Mouse (Mus musculus) telencephalon, adult 2 months (tissue): ENCODE results near the gene Csk.

Experiments
- DNase-seq: peaks from one replicate; pipeline ENCODE4 v3.0.0-alpha.2; 2011; ENCODE audit warnings: low read depth, low spot score

Csk gene

GRCm38 (mm10) chr9:57653283-57653682, at the start of gene Csk:
Csk (minus strand) TSS chr9:57653631.
- DNase-seq: no peak

DNA sequence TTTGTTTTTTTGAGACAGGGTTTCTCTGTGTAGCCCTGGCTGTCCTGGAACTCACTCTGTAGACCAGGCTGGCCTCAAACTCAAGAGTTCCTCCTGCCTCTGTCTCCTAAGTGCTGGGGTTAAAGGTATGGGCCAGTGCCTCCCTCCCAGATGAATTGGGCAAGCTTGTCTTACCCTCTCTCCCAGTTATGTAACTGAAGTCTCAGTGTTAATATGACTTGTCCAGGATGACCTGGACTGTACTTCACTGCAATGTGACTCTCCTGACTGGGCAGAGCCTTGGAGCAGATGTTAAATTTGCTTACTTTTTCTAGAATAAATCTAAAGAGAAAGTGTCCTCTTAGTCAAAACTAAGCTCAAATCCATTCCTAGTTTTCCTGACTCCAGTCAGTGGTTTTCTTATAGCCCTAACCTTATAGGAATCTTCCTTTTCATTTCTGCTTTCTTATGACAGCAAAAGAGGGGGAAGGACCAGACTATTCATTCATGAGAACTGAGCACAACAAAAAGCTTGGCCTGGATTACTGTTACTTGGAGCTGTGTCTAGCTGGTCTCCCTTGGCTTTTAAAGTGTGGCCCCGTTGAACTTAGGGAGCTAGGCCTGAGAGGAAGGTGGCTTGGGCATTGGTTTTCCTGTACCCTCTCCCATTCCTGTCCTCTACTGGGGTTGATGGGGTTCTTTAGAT, 45.2 kb upstream of the Csk start:
- no peak for DNase-seq

GRCm38 (mm10) chr9:57697380-57697779, 43.9 kb upstream of the Csk start:
- DNase-seq: no peak

GRCm38 (mm10) chr9:57696380-57697285, 43.2 kb upstream of the Csk start:
- peak; percentile 27 for DNase-seq

GRCm38 (mm10) chr9:57694108-57694507, 40.7 kb upstream of the Csk start:
- no peak for DNase-seq

DNA sequence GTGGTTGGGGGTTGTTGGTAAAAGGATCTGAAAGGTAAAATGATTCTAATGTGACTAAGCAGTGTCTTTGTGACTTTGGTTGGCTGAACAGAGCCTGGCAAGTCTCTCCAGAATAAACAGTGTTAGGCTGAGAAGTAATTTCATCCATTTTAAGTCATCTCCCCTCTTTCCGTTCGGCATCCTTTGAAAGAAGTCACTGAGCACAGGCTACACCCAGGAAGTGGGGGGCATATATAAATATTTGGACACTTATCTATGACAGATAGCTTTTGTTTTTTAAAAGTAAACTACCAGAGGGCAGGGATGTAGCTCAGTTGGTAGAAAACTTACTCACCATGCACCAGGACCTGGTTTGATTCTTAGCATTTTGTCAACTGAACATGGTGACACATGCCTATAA, 35.2 kb upstream of the Csk start:
- no peak for DNase-seq

DNA sequence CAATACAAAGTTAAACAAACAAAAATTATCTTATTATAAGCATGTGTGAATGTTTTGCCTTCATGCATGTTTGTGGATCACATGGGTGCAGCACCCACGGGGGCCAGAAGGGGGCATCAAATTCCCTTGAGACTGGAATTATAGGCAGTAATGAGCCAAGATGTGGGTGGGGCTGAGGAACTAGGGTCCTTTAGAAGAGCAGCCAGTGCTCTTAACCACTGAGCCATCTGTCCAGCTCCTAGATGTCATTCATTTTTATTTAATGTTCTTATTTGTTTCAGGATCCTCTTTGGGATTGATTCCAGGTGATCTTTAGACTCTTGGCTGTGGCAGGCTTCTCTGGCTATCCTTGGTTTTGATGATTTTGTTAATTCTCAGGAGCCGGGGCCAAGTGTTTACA, 34.7 kb upstream of the Csk start:
- no peak for DNase-seq

GRCm38 (mm10) chr9:57687751-57688150, 34.3 kb upstream of the Csk start, which contains the start of gene Cyp1a1:
Cyp1a1 (plus strand) TSS chr9:57687928.
- DNase-seq: no peak

- DNase-seq: no peak
Observed at GRCm38 (mm10) chr9:57686011-57686410, 32.6 kb upstream of the Csk start.

- no peak for DNase-seq
Observed at GRCm38 (mm10) chr9:57683520-57683919, 30.1 kb upstream of the Csk start, which contains the start of gene Cyp1a2. Cyp1a2 (minus strand) TSS chr9:57683703.

- DNase-seq: no peak
Observed at GRCm38 (mm10) chr9:57681411-57681810, 28.0 kb upstream of the Csk start.

DNA sequence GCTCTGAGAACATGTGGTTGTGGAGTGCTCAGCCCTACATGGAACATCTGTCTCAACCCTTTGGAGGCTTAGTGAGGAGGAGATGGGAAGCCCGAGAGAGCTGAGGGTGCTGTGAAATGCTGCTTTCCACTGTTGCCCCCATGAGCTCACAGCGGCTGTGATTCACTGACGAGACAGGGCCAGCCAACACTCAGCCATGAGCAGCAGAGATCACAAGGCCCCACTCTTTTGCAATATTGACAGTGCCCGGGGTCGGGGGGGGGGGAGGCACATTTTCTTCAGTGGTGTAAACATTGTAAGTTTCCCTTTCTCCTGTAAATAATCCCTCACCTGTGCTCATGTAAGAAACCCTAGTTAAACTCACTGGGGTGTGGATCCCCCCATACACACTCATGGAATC, 18.1 kb upstream of the Csk start:
- DNase-seq: no peak

- DNase-seq: no peak
Observed at GRCm38 (mm10) chr9:57671037-57671436, 17.6 kb upstream of the Csk start.

DNA sequence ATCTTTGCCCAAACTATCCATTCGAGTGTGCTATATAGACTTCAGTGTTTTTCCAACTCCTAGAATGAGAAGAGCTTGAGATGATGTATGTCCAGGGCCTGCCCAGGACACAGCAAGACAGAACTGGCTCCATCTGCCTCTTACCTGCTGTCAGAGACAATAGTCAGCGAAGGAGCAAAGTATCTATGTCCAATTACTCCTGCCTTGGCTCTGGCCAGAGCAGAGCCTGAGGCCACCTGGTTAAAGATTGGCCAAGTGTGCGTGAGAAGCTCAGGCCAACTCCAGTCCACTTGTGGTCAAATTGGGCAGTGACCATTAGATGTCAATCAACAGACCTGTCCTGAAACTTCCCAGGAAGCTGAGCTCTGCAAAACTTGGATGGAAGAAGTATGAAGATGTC, 16.1 kb upstream of the Csk start:
- DNase-seq: no peak

GRCm38 (mm10) chr9:57668277-57668676, 14.8 kb upstream of the Csk start:
- no peak for DNase-seq

GRCm38 (mm10) chr9:57667817-57668216, 14.4 kb upstream of the Csk start:
- no peak for DNase-seq

DNA sequence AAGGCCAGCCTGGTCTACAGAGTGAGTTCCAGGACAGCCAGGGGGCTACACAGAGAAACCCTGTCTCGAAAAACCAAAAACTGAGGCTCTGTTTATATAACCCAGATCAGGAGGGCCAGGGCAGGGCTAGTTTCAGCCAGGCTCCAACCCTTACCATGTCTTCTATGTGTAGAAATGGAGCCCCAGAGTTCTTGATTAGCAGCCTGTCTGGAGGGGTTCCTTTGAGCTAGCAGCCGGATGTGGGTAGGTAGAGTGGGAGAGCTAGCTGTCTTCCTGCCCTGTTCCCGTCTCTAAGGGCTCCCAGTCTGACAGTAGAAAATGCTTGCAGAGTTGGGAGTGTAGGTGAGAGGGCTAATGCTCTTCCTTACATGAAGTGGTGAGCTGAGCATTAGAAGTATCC, 13.7 kb upstream of the Csk start:
- DNase-seq: no peak

DNA sequence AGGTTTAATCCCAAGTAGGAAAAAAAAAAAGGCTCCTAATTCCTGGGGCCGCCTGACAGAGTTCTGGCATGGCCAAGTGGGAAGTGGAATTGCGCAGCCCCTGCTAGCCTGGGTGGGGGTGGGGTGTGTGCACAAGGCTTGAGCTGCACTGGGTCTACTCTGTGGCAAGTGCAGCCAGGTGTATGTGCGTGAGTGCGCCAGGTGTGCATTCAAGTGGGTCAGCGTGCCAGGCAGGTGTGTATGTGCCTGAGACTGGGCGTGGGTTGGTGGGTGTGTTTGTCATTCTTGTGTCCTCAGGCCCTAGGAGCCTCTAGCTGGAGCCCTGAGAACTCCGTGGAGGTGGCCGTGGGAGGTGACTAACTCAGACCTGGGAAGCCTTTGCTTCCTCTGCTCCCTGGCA, 13.1 kb upstream of the Csk start:
- DNase-seq: no peak

DNA sequence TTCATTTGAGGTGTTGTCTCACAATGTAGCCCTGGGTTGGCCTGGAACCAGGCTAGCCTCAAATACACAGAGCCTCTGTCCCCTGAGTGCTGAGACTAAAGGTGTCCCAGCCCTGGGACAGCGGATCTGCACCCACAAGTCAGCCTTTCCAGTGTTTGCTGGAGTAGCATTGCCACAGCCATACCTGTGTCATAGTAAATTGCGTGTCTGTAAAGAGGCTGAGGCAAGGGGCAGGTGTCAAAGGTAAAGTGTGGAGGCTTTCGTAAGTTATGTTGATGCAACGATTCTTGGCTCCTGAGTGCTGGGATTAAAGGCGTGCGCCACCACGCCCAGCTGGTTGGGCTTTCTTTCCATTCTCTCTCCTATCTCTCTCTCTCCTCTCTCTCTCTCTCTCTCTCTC, 11.2 kb upstream of the Csk start:
- DNase-seq: no peak

GRCm38 (mm10) chr9:57661552-57661951, 8.1 kb upstream of the Csk start:
- no peak for DNase-seq

- no peak for DNase-seq
Observed at GRCm38 (mm10) chr9:57660501-57660900, 7.1 kb upstream of the Csk start.

DNA sequence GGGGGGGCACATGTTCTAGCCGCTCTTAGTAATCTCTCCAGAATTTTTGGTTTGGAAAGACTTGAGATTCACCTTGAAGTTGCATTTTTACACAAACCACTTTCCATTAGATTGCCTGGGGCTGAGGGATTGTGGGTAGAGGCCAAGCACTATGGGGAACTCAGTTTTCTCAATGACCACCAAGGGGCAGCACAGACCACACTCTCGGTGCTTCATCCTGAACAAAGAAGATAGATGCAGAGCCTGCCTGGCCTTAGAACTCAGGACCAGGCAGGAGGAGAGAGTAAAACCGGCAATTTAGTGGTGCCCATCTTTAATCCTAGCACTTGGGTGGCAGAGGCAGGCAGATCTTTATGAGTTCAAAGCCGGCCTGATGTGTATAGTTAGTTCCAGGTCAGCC, 6.3 kb upstream of the Csk start:
- peak; percentile 55 for DNase-seq

GRCm38 (mm10) chr9:57658970-57659369, 5.5 kb upstream of the Csk start:
- DNase-seq: no peak
